Comparison of ENCODE assay signal across 17 mouse cellular contexts in the genomic region with DNA sequence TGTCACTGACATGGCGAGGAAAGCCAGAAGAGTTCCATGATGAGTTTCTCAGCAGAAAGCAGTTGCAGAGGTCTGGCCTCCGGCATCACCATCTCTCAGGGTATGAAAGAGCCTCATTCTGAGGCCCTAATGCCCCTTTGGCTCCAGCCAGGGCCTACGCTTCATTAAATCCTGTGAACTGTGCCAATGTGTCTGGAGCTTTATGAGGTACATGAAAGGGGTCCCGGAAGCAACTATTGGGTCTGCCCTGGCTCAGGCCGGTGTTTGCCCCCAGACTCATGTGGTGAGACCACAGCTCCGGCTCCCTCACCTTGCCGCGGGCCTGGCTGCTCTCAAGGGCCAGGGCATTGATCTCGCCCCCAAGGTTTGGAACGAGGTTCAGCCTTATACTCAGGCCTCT. TPM values are rescaled to one million over a fixed set of nuclear protein-coding genes. Genes with fewer than 3 reads are reported as not detected.
"Had no signal": no experiment of that assay in that cellular context is flagged by ENCODE, and none has a peak within 500 bp of the region (broad histone marks: within the 10 kb centered on the region; RNA-seq: fewer than 3 reads in every experiment).

No protein-coding gene starts in this region.

- H3K27me3 ChIP-seq: liver, embryonic 13.5 days had no signal

- H3K9ac ChIP-seq: liver, embryonic 13.5 days had no signal

- H3K9me3 ChIP-seq: liver, embryonic 13.5 days had no signal

- H3K36me3 ChIP-seq: liver, embryonic 13.5 days had no signal

- H3K27ac ChIP-seq: liver, embryonic 13.5 days; stomach, postnatal 0 days had no signal

- H3K4me2 ChIP-seq: liver, embryonic 13.5 days; midbrain, embryonic 11.5 days had no signal

- H3K4me1 ChIP-seq: liver, embryonic 13.5 days had no signal

- H3K4me3 ChIP-seq: liver, embryonic 13.5 days had no signal

- DNase-seq: kidney, adult 2 months; kidney, postnatal 14 days; kidney, postnatal 4 days; layer of hippocampus, adult 9-11 months; liver, embryonic 13.5 days; lung, adult 2 months; lung, postnatal 14 days; lung, postnatal 4 days; midbrain, embryonic 14.5 days; right cerebral cortex, adult 18-20 months; right cerebral cortex, postnatal 14 days; right cerebral cortex, postnatal 4 days; thymus, adult 18-20 months; thymus, postnatal 36 days had no signal

RNA-seq across cellular contexts. Expression of gene Mansc4, which starts 40.4 kb away (rescaled TPM):
- polyA plus RNA-seq: liver, embryonic 13.5 days; liver, embryonic 16.5 days had no signal
